Mouse (Mus musculus) layer of hippocampus, postnatal 10 days (tissue): ENCODE results near the gene Itpr3. TPM values are rescaled to one million over a fixed set of nuclear protein-coding genes. Genes with fewer than 3 reads are reported as not detected.
A peak's percentile ranks its signal among the peaks of the same experiment; 100 is the strongest.

Source experiments
- DNase-seq, 2 experiments: peaks; one replicate each; pipeline ENCODE4 v3.0.0; 2021; ENCODE audit warnings: low spot score in 2 of 2
- total RNA-seq, 2 experiments: library from RNA; stranded (reverse); gene quantifications; 2 replicates each; pipeline ENCODE4 v1.2.3; 2021

Itpr3 gene
- total RNA-seq, 2 experiments from 2014 or later, result 2.4 to 2.9 TPM

GRCm38 (mm10) chr17:27118676-27119539 lies 61.8 kb downstream of the Itpr3 start:
- no peak for DNase-seq

DNA sequence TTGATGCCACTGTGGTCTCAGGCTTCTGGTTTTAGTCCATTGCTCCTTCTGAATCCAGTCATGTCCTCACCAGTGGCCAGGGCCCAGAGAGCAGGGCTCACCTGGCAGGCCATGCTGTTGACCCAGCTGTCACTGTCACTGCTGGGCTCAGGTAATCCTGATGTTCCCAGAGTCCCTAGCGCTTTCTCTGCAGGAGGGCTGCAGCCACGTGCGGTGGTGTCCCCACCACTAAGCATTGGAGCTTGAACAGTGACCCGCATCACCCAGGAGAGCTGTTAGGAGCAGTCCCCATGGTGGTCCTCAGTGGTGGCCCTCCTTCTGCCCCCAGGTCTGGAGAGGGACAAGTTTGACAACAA lies 62.4 kb downstream of the Itpr3 start:
- DNase-seq, result no peak

DNA sequence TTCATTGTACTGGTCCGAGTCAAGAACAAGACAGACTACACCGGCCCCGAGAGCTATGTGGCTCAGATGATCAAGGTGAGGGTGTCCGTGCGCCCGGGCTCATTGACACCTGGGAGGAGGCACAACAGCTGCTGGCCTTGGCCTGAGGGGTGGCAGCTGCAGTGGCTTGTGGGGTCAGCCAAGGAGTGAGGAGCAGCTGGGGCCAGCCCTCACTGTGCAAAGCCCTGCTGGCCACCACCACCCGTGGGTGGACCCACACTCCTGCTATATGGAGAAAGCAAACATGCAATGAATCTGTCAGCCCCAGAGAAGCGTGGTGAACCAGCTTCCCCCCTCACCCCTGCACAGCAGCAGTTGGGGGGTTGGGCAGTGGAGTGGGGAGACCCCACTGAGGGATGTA lies 62.9 kb downstream of the Itpr3 start:
- no peak for DNase-seq

GRCm38 (mm10) chr17:27120561-27121024 lies 63.5 kb downstream of the Itpr3 start:
- DNase-seq, result peak; percentile 85 to 88

DNA sequence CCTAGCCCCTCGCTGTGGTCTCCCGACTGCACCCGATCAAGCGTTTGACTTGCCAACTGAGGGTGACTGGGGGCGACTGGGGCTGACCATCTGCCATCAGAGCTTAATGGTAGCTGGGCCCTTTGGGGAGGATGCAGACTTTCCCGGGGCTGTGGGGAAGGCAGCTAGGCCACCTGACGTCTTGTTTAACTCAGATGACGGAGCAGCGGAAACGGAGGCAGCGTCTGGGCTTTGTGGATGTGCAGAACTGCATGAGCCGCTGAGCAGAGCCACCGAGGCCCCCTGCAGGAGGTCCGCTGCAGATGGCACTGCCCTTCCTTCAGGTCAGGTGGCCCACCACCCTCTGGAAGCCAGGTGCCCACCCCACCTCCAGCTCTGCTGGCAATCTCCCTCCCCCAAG lies 64.2 kb downstream of the Itpr3 start:
- DNase-seq, result peak in 1 of 2 experiments; percentile 50

GRCm38 (mm10) chr17:27121781-27122180 lies 64.7 kb downstream of the Itpr3 start:
- DNase-seq, result no peak

- DNase-seq, result no peak
These were observed 65.6 kb downstream of the Itpr3 start for GRCm38 (mm10) chr17:27122701-27123100.

DNA sequence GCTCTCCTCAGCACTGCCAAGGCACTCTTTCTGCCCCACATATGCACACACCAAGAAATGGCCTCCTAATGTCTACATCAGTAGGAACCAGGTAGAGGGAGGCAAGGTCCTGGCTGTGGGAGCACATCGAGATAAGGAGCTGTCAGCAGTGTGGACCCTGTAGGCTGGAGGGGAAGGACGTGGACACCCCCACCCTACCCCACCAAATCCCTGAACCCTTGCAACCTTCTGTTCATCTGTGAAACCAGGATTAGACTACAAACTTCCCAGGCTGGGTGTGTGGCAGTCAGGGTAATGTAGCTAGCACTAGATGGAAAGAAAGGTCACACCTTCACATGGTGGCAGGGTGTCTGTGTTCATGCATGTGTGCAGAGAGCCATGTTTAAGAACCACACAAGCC lies 66.0 kb downstream of the Itpr3 start:
- no peak for DNase-seq

DNA sequence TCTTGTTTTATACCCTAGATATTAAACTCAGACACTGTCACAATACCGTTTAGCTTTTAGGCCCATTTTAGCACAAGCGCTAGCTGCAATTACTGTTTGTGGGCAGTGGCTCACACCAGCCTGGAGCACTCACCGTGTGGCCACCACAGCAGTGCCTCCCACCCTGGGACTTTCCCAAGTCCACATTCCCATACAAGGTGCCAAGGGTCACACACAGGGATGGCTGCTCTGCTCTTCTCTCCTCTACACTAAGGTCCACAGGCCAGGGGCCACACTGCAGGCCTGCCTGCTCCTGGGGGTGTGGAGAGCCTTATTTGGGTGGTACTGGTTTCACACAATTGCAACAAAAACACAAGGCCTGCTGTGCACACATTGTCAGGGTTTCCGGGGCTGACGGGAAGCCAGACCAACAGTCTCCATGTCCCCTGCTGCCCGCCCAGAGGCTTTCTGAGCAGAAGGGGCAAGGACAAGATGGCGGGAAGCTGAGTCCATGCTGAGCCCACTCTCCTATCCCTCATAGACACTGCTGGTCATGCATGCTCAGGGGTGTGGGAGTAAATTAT lies 66.8 kb downstream of the Itpr3 start:
- DNase-seq, result no peak

GRCm38 (mm10) chr17:27125185-27125584 lies 68.1 kb downstream of the Itpr3 start:
- DNase-seq, result peak; percentile 79 to 80

GRCm38 (mm10) chr17:27125669-27126202 lies 68.6 kb downstream of the Itpr3 start:
- no peak for DNase-seq

- DNase-seq, result no peak
These were observed 69.9 kb downstream of the Itpr3 start for GRCm38 (mm10) chr17:27126974-27127373.

- DNase-seq, result no peak
These were observed 71.1 kb downstream of the Itpr3 start for GRCm38 (mm10) chr17:27128189-27128588.

GRCm38 (mm10) chr17:27129291-27129690 lies 72.2 kb downstream of the Itpr3 start:
- peak in 1 of 2 experiments; percentile 62 for DNase-seq

GRCm38 (mm10) chr17:27129819-27130218 lies 72.7 kb downstream of the Itpr3 start:
- DNase-seq, result no peak

- DNase-seq, result no peak
These were observed 73.1 kb downstream of the Itpr3 start for GRCm38 (mm10) chr17:27130246-27130645.

DNA sequence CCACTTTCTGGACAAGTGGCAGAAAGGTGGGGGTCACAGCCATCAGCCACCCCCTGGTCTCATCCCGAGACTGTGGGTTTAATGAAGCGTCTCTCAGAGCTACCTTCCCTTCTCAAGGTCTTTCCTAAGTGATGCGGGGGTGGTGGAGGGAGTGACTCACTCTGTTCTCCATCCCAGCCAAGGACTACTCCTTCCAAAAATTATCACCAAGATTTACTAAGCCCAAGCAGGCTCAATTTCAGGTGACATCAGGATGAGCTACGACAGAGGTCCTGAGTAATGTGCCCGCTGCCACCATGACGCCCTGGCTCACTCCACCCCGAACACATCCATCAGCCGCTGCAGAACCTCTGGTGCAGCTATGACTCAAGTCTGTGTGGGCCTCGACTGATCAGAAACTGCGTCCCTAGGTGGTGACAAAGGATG lies 74.1 kb downstream of the Itpr3 start:
- DNase-seq, result no peak

GRCm38 (mm10) chr17:27132238-27132637 lies 75.1 kb downstream of the Itpr3 start:
- no peak for DNase-seq

DNA sequence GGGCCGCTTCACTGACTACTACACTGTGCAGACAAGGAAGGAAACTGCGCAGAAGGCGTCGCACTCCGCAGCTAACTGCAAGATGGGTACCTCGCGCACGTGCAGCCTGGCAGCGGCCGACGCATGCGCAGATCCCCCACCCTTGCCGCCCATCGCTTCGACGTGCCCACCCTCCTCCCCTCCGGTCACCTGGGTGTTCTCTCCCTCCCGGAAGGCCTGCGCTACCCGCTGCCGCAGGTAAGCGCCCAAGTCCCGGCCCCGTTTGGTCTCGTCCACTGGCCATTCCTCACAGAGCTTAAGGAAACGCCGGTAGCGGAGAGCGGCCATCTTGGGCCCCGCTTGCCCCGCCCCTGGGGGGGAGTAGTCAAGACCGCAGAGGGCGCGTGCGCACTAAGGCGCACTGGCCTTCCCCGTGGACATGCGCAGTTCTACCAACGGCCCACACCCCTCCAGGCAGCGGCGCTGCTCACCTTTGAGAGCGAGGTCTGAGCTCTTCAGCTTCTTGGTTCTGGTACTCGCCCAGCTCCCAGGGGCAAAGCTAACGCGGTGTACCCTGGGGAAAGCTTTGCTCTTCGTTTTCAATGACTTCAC lies 76.5 kb downstream of the Itpr3 start, which contains the start of gene Uqcc2:
Gene Uqcc2 (minus strand): TSS at position 366 of the 591 bp plus-strand sequence.
- peak; percentile 96 to 99 for DNase-seq

- no peak for DNase-seq
These were observed 77.1 kb downstream of the Itpr3 start for GRCm38 (mm10) chr17:27134187-27134586.

GRCm38 (mm10) chr17:27134715-27135114 lies 77.6 kb downstream of the Itpr3 start:
- no peak for DNase-seq

GRCm38 (mm10) chr17:27138396-27138795 lies 81.3 kb downstream of the Itpr3 start:
- DNase-seq, result no peak
